Mouse (Mus musculus) granulocyte monocyte progenitor cell, adult 5-6 weeks (primary cell): ENCODE results near the gene Hgd. TPM values are rescaled to one million over a fixed set of nuclear protein-coding genes. Genes with fewer than 3 reads are reported as not detected.
A peak's percentile ranks its signal among the peaks of the same experiment; 100 is the strongest.

Experiments used
- ATAC-seq: replicated peaks from 2 replicates; pipeline ENCODE4 v1.8.0; 2016; ENCODE audit warnings: mild to moderate bottlenecking, moderate TSS enrichment, inconsistent platforms; ENCODE audit not compliant: poor library complexity, severe bottlenecking
- total RNA-seq, 2 experiments: library from RNA; stranded (forward) in 1 of 2; stranded (reverse) in 1 of 2; fragments of 200-712, 200-1000 nt in 1 of 2; fragments of >200 nt in 1 of 2; fragmentation: Nextera tagmentation in 1 of 2; gene quantifications; 2 replicates each; pipeline ENCODE4 v1.2.3; 2014 to 2017

Gene Hgd
- total RNA-seq, 2 experiments from 2014 or later = not detected

GRCm38 (mm10) chr16:37579591-37579990 lies 362 bp upstream of the Hgd start:
- no peak for ATAC-seq

GRCm38 (mm10) chr16:37580651-37581050 lies 698 bp downstream of the Hgd start:
- no peak for ATAC-seq

- ATAC-seq = no peak
Observed at GRCm38 (mm10) chr16:37581901-37582300, 1.9 kb downstream of the Hgd start.

GRCm38 (mm10) chr16:37583306-37583705 lies 3.4 kb downstream of the Hgd start:
- ATAC-seq = no peak

GRCm38 (mm10) chr16:37583801-37584200 lies 3.8 kb downstream of the Hgd start:
- ATAC-seq = no peak

DNA sequence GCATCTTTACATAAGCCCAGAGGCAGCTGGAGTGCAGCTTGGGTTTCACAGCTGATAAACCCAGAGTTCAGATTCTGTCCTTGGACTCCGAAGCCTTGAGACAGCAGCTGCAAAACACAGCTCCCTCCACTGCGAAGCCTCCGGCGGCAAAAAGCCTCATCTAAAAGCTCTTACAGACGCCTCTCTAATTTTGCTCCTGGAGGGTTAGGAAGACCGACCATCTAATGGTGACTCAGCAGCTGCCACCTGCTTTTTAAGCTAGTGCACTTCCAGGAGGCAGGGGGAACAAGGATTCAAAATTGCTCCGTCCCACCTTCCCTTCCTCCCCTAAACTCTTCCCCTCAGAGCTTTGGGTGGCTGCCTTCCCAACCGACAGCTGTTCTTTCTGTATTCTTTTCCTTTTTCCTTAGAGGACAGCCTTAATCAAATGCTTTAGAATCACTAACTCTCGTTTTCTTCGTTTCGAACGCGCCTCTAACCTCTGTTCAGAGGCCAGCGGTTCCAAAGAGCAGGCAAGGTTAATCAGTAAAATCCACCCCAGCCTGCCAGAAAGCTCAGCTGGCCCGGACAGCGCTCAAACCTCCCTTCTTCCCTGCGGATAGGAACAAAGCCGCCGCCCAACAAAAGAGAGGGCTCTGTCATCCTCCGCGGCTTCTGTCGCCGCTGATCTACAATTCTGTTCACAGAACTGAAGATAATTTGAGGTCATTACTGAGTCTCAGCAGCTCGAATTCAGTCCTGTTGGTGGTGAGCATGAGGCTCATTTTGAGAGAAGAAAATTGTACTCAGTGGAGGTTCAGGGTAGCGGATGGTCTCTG lies 4.5 kb downstream of the Hgd start:
- peak; percentile 27 for ATAC-seq

GRCm38 (mm10) chr16:37585129-37585563 lies 5.2 kb downstream of the Hgd start:
- ATAC-seq = no peak

DNA sequence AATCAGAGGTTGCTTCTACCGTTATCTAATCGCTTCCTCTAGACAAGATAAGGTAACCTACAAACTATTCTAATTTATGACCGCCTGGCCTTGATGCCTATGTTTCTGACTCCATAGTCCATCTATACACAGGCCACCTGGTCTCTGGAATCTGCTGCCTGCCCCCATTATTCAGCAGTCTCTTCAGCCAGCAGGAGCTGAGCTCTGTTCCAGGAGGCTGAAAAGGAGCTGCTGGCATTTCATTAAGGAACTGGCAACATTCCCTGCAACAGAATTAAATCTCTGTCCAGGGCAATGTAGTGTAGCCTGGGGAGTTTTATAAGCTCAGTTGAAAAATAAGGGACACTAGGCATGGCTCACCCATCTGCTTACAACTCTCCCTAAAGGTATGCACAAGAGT lies 11.0 kb downstream of the Hgd start:
- no peak for ATAC-seq

DNA sequence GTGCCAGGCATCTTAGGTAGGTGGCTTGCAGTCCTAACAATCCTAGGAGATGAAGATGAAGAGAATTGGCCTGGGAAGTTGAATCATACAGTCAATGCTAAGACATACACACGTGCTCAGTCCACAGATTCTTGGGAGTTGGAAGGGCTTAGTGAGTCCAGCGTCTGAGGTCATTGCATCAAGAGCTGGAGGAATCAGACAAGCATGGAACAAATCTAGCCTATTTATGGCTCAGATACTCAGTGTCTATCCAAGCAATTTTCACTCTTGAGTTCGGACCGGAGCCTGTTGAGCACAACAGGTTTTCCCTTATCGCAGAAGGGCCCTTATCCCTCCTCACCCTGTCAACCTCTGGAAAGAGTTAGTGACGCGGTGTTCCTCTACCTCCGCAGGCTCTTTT lies 11.6 kb downstream of the Hgd start:
- ATAC-seq = no peak

DNA sequence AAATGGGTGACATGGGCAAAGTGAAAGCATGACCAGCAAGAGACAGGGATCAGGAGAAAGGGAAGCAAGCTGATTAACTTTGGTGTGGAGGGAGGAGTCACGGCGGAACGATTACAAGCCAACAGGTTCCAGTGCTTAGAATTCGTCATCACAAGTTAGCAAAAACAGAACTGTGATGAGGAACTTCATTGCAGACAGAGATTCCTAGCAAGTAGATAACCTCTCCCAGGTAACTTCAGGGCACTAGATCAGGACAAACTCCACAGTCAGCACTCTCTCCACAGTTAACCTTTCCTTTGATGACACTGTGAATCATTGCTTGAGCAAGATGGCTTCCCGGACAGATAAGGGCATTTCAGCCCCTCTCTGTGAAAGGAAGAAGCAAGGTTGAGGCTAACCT lies 17.5 kb downstream of the Hgd start:
- no peak for ATAC-seq

GRCm38 (mm10) chr16:37598463-37598862 lies 18.5 kb downstream of the Hgd start:
- ATAC-seq = no peak

- ATAC-seq = no peak
Observed at GRCm38 (mm10) chr16:37599326-37599725, 19.4 kb downstream of the Hgd start.

GRCm38 (mm10) chr16:37603431-37603830 lies 23.5 kb downstream of the Hgd start:
- ATAC-seq = no peak

GRCm38 (mm10) chr16:37604243-37604642 lies 24.3 kb downstream of the Hgd start:
- ATAC-seq = no peak

DNA sequence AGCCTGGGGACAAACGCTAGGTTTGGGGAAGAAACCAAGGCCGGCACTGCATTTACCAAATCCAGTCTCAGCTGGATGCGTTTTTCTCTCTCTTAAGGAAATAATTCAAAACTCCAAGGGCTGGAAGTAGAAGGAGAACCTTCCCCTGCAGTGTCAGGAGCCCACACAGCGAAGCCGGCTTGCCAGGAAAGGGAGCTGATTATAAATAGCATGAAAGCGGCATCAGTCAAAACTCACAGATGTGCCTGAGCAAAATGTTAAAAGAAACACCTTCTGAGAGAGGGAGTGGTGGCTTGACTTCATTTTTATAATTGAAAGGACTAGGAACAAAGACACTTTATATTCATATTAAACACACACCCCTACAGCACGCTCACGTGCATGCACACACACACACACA lies 30.4 kb downstream of the Hgd start:
- no peak for ATAC-seq

GRCm38 (mm10) chr16:37611072-37611471 lies 31.1 kb downstream of the Hgd start:
- ATAC-seq = no peak

GRCm38 (mm10) chr16:37612013-37612412 lies 32.1 kb downstream of the Hgd start:
- no peak for ATAC-seq

DNA sequence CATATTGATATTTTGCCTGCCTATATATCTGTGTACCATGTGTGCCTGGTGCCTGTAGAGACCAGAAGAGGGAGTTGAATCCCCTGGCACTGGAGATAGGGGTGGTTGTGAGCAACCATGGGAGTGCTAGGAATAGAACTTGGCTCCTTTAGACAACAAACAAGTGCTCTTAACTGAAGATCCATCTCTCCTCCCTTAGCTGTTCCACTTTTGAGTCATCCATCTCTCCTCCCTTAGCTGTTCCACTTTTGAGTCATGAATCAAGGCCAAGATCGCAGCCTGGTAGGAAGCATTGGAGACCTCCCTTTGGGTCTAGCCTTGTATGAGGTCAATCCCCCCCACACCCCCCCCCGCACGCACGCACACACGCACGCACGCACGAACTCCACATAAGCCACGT lies 34.6 kb downstream of the Hgd start:
- no peak for ATAC-seq

DNA sequence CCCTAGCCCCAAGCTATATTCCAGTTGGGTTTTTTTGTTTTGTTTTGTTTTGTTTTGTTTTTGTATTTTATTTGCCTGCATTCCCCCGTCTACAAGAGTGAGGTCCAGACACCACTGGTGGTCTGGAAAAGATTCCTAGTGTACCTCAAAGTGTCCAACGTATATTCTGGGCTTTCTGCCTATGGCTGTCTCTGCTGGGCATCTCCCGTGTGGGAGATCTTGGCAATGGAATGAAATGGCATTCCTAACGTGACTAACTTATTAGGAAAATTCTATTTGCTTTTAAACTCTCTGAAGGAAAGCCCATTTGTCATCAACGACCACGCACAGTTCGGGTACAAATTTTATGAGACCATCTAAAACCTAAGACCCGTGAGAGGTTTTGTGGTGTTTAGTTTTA lies 35.5 kb downstream of the Hgd start:
- ATAC-seq = no peak

DNA sequence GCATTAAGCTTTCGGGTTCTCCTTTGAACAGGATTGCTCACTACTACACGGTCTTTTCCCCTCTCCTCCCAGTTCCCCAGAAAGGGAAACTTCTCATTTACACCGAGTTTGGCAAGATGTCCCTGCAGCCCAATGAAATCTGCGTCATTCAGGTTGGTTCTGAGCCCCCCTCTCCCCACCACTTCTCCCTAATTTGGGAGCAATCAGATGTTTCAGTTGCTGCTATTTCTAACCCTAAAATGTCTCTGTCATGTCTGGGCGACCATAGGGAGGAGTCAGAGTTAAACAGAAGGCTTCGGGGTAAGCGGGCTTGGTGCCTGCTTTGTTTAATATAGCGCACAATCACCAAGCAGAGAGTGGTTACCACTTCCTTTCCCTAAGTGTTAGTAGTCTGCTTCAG lies 36.2 kb downstream of the Hgd start:
- no peak for ATAC-seq

- no peak for ATAC-seq
Observed at GRCm38 (mm10) chr16:37617695-37618094, 37.7 kb downstream of the Hgd start.

- ATAC-seq = no peak
Observed at GRCm38 (mm10) chr16:37622403-37622802, 42.5 kb downstream of the Hgd start.
